Mouse (Mus musculus): Measurements from ENCODE around the gene Hyal2.
A peak's percentile ranks its signal among the peaks of the same experiment; 100 is the strongest.

Hyal2 gene

DNA sequence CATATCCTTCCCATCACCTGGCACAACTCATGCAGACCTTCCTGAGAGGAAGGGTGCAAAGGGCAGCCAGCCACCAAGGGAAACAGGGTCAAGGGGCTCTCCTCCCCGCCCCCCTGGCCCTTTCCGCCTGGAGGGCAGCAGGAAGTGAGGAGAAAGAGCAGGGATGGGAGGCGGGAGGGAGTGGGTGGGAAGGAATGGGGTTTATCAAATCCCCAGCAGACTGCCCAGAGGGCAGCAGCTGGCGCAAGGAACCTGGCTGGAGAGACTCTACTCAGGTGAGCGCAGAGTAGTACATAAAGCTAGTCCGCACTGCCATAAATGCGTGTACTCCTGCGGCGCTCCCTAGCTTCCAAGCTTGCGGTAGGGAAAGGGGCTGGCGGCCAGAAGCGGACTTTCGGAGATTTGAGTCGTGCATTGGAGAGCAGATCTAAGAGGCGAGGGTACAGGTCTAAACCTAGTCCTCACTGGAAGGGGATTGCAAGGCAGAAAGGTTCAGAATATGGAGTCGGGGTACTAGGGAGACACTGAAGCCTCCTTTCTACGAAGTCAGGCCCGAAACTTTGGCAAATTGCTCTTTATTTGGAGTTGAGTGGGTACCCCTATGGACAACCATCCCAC lies at the start of gene Hyal2:
Gene Hyal2, plus strand, starts transcription at position 244 of the 618 bp plus-strand sequence.
- no peak for DNase-seq (ENCODE audit: low read depth)

DNA sequence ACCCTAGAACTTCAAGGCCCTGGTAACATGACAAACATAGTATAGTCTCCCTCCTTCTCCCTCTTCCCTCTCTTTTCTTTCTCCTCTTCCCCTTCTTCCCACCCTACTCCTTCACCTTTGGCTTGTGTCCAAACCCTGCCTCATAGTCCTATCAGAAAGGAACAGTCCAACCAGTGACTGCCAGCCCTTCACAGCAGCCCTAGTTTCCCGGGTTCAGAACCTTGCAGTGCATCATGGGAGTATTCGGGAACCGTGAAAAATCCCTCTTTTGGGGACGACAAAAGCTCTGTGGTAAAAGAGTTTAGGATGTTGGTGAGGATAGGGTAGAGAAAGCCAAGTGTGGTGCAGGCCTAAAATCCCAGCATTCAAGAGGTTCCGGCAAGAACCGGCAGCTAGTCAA lies 47.4 kb upstream of the Hyal2 start:
- DNase-seq (ENCODE audit: low read depth) = no peak

GRCm38 (mm10) chr9:107521190-107521589 lies 46.6 kb upstream of the Hyal2 start:
- no peak for DNase-seq (ENCODE audit: low read depth)

DNA sequence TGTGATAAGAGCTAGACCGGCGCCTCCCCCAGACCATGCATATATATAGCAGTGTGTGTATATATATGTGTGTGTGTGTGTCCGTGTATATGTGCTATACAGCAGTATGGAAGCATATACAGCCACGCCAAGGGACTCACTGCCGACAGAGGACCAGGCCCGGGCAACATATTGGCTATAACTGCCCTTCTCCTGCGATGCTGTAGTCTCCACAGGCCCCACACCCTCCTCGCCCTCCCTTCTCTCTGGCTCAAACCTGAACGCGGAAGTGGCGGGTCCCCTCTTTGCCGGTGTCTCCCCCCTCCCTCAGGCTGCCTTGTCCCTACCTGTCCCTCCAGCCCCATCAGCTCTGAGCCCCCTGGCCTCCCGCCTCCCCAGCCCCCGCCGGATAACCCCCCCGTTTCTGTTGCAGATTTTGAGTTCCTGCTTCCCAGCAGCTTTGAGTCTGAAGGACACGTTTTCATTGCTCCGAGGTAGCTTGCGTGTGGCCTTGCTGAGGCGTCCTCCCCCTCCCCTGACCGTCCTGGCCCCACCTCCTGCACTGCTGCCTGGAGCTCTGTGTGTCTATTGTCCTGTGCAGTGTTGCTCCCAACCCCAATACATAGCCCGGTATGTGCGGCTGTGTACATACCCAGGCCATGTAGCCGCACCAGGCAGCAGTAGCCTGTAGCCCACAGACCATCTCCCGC lies 45.9 kb upstream of the Hyal2 start:
- DNase-seq (ENCODE audit: low read depth) = no peak

DNA sequence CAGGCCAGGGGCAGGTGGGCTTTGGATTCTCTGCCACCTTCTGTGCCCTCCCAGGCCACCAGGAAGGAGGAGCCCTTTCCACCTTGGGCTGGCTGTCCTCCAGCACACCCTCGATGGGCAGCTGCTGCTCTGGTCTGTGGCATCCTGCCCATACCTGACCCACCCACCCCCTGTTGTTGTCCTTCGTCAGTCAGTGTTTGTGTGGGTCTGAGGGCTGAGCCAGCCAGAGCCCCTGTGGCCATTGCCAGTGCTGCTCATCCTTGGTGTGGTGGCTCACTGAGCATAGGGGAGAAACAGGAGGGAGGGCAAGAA lies 45.4 kb upstream of the Hyal2 start:
- no peak for DNase-seq (ENCODE audit: low read depth)

DNA sequence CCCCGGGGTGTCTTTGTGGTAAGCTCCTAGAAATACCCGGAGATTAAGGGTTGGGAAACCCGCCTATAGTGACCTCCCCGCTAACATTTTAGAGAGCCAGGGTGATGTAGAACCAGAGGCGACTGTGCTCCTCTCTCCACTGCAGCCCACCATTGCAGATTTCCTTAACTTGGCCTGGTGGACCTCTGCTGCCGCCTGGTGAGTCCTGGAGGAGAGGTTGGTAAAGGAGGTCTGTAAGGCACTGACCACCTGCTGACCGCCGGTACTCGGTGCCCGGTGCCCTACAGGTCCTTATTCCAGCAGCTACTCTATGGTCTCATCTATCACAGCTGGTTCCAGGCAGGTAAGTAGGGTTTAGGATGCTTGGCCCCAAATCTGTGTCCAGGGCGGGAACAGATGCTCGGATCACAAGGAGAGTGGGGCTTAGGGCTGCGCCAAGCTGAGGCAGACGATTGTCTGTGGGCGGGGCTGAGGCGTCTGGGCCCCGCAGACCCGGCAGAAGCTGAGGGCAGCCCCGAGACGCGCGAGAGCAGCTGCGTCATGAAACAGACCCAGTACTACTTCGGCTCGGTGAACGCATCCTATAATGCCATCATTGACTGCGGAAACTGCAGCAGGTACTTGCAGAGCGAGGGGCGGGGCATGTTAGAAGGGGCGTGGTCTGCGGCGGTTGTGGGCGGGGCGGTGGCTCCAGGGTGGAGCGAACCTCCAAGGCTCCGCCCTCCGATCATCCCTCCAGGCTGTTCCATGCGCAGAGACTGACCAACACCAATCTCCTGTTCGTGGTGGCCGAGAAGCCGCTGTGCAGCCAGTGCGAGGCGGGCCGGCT lies 41.3 kb upstream of the Hyal2 start:
- peak; percentile 63 for DNase-seq (ENCODE audit: low read depth)

DNA sequence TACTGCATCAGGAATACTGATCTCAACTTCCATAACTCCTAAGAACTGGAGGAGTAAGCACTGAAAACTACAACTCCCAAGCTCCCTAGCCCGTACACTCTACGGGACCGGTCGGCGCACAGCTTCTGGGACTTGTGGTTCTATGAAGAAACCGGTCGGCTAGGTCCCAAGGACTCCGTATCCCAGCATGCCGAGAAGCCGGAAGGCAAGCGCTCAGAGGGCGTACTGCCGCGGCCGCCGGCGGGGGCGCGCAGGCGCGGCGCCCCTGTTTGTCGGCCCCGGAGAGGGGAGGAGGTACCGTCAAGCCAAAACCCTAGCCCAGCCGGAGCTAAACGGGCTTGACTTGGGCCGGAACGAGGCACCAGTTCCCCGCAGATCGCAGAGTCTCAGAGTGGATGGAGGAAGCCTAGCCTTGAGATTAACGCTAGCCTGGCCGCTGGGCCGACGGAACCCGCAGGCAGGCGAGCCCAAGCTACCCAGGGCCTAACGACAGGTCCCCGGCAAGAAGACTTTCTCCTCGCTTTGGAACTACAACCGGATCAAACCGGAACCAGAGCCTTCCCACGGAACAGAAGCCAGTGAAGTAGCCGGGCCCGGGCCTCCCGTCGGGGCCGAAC lies 33.8 kb upstream of the Hyal2 start, which contains the start of gene Tmem115:
Gene Tmem115, plus strand, starts transcription at position 155 of the 617 bp plus-strand sequence.
- DNase-seq (ENCODE audit: low read depth) = peak; percentile 85

- DNase-seq (ENCODE audit: low read depth) = no peak
Measured at GRCm38 (mm10) chr9:107534408-107535202, 33.1 kb upstream of the Hyal2 start.

- DNase-seq (ENCODE audit: low read depth) = no peak
Measured at GRCm38 (mm10) chr9:107538231-107538630, 29.5 kb upstream of the Hyal2 start.

- no peak for DNase-seq (ENCODE audit: low read depth)
Measured at GRCm38 (mm10) chr9:107538711-107539110, 29.0 kb upstream of the Hyal2 start.

GRCm38 (mm10) chr9:107539940-107540339 lies 27.8 kb upstream of the Hyal2 start:
- no peak for DNase-seq (ENCODE audit: low read depth)

GRCm38 (mm10) chr9:107540420-107540819 lies 27.3 kb upstream of the Hyal2 start:
- no peak for DNase-seq (ENCODE audit: low read depth)

DNA sequence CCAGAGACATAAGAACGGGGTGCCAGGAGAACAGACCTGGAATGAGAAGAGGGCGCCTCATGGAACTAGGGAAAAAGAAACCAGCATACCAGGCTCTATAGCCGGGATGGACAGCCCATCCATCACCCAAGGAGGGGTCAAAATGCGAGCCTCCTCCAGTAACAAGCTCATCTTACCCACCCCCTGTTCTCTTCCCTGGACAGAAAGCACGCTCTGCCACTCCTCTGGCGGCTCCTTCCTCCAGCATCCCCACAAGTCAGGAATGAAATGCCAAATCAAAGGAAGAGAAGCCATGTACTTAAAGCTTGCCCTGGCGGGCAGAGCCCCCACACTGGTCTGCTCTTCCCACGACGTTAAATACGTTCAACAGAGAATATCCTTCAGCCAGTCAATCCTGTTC lies 26.7 kb upstream of the Hyal2 start:
- no peak for DNase-seq (ENCODE audit: low read depth)

GRCm38 (mm10) chr9:107541474-107542351 lies 26.0 kb upstream of the Hyal2 start, which contains the start of the genes Cyb561d2 and Nprl2:
TSS of gene Cyb561d2 (minus strand) at chr9:107542193.
TSS of gene Nprl2 (plus strand) at chr9:107542226.
- peak; percentile 84 for DNase-seq (ENCODE audit: low read depth)

GRCm38 (mm10) chr9:107542352-107542686 lies 25.4 kb upstream of the Hyal2 start:
- DNase-seq (ENCODE audit: low read depth) = no peak

- no peak for DNase-seq (ENCODE audit: low read depth)
Measured at GRCm38 (mm10) chr9:107542721-107543120, 25.0 kb upstream of the Hyal2 start.

- DNase-seq (ENCODE audit: low read depth) = no peak
Measured at GRCm38 (mm10) chr9:107543299-107543698, 24.4 kb upstream of the Hyal2 start.

DNA sequence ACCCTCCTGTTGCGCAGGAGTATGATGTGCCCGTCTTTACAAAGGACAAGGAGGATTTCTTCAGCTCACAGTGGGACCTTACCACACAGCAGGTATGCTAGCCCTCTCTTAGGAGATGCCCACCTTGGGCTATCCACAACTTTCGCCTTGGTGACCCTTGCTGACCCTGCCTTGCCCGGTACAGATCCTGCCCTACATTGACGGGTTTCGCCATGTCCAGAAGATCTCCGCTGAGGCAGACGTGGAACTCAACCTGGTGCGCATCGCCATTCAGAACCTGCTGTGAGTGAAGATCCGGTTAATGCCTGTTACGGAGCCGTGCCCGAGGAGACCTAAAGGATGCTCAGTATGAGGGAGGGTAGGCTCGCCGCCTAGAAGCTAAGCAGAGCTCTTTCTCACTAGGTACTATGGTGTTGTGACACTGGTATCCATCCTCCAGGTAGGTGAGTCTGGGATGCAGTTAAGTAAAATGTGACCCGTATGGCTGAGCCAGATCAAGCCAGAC lies 23.5 kb upstream of the Hyal2 start:
- no peak for DNase-seq (ENCODE audit: low read depth)

DNA sequence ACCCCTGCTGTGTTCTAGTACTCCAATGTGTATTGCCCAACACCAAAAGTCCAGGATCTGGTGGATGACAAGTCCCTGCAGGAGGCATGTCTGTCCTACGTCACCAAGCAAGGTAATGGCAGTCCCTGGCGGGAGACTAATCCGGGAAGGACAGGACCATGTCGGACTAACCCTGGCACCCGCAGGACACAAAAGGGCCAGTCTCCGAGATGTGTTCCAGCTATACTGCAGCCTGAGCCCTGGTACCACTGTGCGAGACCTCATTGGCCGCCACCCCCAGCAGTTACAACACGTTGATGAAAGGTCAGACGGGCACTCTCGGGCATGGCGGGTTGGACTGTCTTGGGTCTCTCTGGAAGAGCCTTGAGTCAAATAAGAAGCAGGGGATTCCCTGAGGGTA lies 23.0 kb upstream of the Hyal2 start:
- no peak for DNase-seq (ENCODE audit: low read depth)

DNA sequence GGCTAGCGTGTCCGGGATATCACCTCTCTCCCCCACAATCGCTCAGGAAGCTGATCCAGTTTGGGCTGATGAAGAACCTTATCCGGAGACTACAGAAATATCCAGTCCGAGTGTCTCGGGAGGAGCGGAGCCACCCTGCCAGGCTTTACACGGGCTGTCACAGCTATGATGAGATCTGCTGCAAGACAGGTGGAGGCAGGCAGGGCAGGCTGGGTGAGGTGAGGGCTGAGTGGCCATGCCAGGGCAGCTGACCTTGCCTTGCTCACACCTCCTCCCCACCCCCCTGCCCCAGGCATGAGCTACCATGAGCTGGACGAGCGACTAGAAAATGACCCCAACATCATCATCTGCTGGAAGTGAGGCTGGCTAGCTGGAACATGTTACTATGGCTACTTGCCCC lies 22.5 kb upstream of the Hyal2 start:
- no peak for DNase-seq (ENCODE audit: low read depth)

- DNase-seq (ENCODE audit: low read depth) = peak; percentile 74
Measured at GRCm38 (mm10) chr9:107545602-107546001, 22.1 kb upstream of the Hyal2 start.

All from c-Kit-positive CD71-positive TER-119-negative erythroid progenitor cells, embryonic 14.5 days (primary cell).